Mouse (Mus musculus): Measurements from ENCODE around the gene Olfr63. TPM values are rescaled to one million over a fixed set of nuclear protein-coding genes. Genes with fewer than 3 reads are reported as not detected.

The Olfr63 gene
- not detected in 2 replicates for polyA plus RNA-seq (2012)

GRCm38 (mm10) chr17:33264376-33264775, at the start of gene Olfr63:
Gene Olfr63 (plus strand): TSS chr17:33264676.

GRCm38 (mm10) chr17:33221590-33221989, 42.9 kb upstream of the Olfr63 start, which contains the start of gene Olfr1564:
Gene Olfr1564 (minus strand): TSS chr17:33221690.

GRCm38 (mm10) chr17:33254530-33255318, 9.8 kb upstream of the Olfr63 start, which contains the start of gene Zfp955a:
Gene Zfp955a (minus strand): TSS chr17:33255145.

GRCm38 (mm10) chr17:33289039-33289875, 24.8 kb downstream of the Olfr63 start, which contains the start of gene Zfp955b:
Gene Zfp955b (plus strand): TSS chr17:33289544.

Other genes starting within 250 kb of the Olfr63 start
- 0.05 and 0.14 TPM in 2 replicates for gene Zfp763, start 231.3 kb upstream of the Olfr63 start, polyA plus RNA-seq (2012)
- gene 4921501E09Rik, start 196.6 kb upstream of the Olfr63 start, polyA plus RNA-seq (2012), result 0.01 TPM in 1 of 2 replicates, not detected in the other
- 0.02 TPM in 1 of 2 replicates, not detected in the other for gene Zfp563, start 175.4 kb upstream of the Olfr63 start, polyA plus RNA-seq (2012)
- gene Morc2b, start 125.0 kb upstream of the Olfr63 start, polyA plus RNA-seq (2012), result not detected in 2 replicates
- gene Olfr55, start 96.2 kb upstream of the Olfr63 start, polyA plus RNA-seq (2012), result not detected in 2 replicates
- gene Olfr239, start 73.4 kb upstream of the Olfr63 start, polyA plus RNA-seq (2012), result not detected in 2 replicates
- gene Olfr1564, start 43.0 kb upstream of the Olfr63 start, polyA plus RNA-seq (2012), result 0.02 TPM in 2 replicates
- gene Zfp955a, start 9.5 kb upstream of the Olfr63 start, polyA plus RNA-seq (2012), result 0.53 and 0.62 TPM in 2 replicates
- 0.34 and 0.60 TPM in 2 replicates for gene Zfp955b, start 24.9 kb downstream of the Olfr63 start, polyA plus RNA-seq (2012)
- 0.19 and 0.39 TPM in 2 replicates for gene Zfp81, start 94.2 kb downstream of the Olfr63 start, polyA plus RNA-seq (2012)
- 0.43 and 0.53 TPM in 2 replicates for gene Zfp101, start 130.0 kb downstream of the Olfr63 start, polyA plus RNA-seq (2012)
- 0.03 TPM in 1 of 2 replicates, not detected in the other for gene Actl9, start 168.2 kb downstream of the Olfr63 start, polyA plus RNA-seq (2012)

Measured in megakaryocyte-erythroid progenitor cell, adult 5 weeks (primary cell).